Mouse (Mus musculus): ENCODE measurements around the gene Hist1h3a.

- TF ChIP-seq POLR2A (IDR thresholded peaks at IDR 0.05; ENCODE audit: borderline replicate concordance, insufficient read depth, low read length) (no peak), CTCF (IDR thresholded peaks at IDR 0.05; ENCODE audit: borderline replicate concordance, insufficient read depth, low read depth, low read length) (no peak)
Observed at GRCm38 (mm10) chr13:23740910-23741309, 21.3 kb downstream of the Hist1h3a start.
